Mouse (Mus musculus) cerebellum, adult 2 months (tissue): ENCODE measurements at regions not wholly inside any gene's neighbourhood (a gene's known extent, or its start where the extent isn't known, plus 50 kb on each side); places are given as distances from the start of the nearest gene placed in this dataset.
"Not testable (repeated sequence)": the region's sequence is repeated elsewhere in the genome, so short reads cannot be mapped to it uniquely, and the experiment has no call there.

Experiments used
- CTCF ChIP-seq: fragments of 200-500 bp; IDR thresholded peaks from 2 replicates; pipeline ENCODE4 v1.5.1; 2011; ENCODE audit warnings: low read depth, mild to moderate bottlenecking, control low read depth, low read length, moderate library complexity, borderline replicate concordance; ENCODE audit not compliant: insufficient read depth
- POLR2A ChIP-seq: fragments of 200-500 bp; IDR thresholded peaks from 2 replicates; pipeline ENCODE4 v1.6.1; 2011; ENCODE audit warnings: low read length, control low read depth, borderline replicate concordance; ENCODE audit not compliant: insufficient read depth

DNA sequence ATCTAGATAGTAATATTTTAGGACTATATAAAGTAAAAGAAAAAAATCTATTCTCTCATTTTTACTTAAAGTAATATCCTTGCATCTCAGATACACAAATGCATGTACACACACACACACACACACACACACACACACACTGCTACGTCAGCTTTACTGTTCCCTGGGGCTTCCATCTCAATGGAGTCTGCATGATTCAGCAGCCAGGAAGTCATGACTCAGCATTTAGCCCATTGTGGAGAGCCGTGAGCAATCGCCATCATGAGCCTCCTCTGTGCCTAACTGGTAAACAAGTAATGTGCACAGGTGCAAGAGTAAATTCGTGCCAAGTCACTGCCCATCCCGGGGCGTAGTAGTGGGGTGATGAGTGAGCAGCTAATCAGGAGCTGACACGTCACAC is 120.3 kb upstream of the Rgma start:
- TF ChIP-seq CTCF, POLR2A: not testable (repeated sequence)
